Mouse (Mus musculus) cerebellum, adult 2 months (tissue): ENCODE results near the gene Dnali1. TPM values are rescaled to one million over a fixed set of nuclear protein-coding genes. Genes with fewer than 3 reads are reported as not detected.

Experiments
- DNase-seq, 2 experiments: peaks; one replicate each; pipeline ENCODE4 v3.0.0; 2021
- H3K27ac ChIP-seq: fragments of 200-500 bp; 2 replicates; pipeline ENCODE4 v1.5.1; 2012; ENCODE audit warnings: low read length, control low read depth, inconsistent platforms; ENCODE audit not compliant: insufficient read depth
- H3K27me3 ChIP-seq: fragments of 200-500 bp; 2 replicates; pipeline ENCODE4 v1.6.1; 2012; ENCODE audit warnings: inconsistent platforms, mild to moderate bottlenecking, low read length, moderate library complexity; ENCODE audit not compliant: control insufficient read depth, insufficient read depth
- H3K4me1 ChIP-seq: fragments of 200-500 bp; 2 replicates; pipeline ENCODE4 v1.6.1; 2011; ENCODE audit warnings: low read length; ENCODE audit not compliant: control insufficient read depth, insufficient read depth
- H3K4me3 ChIP-seq: fragments of 200-500 bp; replicated peaks from 2 replicates; pipeline ENCODE3; 2011; ENCODE audit warnings: mild to moderate bottlenecking, low read depth, low read length, control low read depth; ENCODE audit not compliant: insufficient read depth
- CTCF ChIP-seq: fragments of 200-500 bp; IDR thresholded peaks from 2 replicates; pipeline ENCODE4 v1.5.1; 2011; ENCODE audit warnings: low read depth, mild to moderate bottlenecking, control low read depth, low read length, moderate library complexity, borderline replicate concordance; ENCODE audit not compliant: insufficient read depth
- POLR2A ChIP-seq: fragments of 200-500 bp; IDR thresholded peaks from 2 replicates; pipeline ENCODE4 v1.6.1; 2011; ENCODE audit warnings: low read length, control low read depth, borderline replicate concordance; ENCODE audit not compliant: insufficient read depth
- WGBS: fragments of 180-500 bp; shearing (Covaris S2); methylation state at CpG from one replicate; pipeline ENCODE4 v1.1.7; 2018; 5-methylcytosine and 5-hydroxymethylcytosine counted together
- polyA plus RNA-seq: library from polyadenylated mRNA; depleted of rRNA; stranded (reverse); fragments of >200 nt; gene quantifications from 2 replicates; pipeline ENCODE4 v1.2.3, GENCODE M21; 2012; rRNA removed

Gene Dnali1
- polyA plus RNA-seq, 1 experiment = 1.1 TPM

DNA sequence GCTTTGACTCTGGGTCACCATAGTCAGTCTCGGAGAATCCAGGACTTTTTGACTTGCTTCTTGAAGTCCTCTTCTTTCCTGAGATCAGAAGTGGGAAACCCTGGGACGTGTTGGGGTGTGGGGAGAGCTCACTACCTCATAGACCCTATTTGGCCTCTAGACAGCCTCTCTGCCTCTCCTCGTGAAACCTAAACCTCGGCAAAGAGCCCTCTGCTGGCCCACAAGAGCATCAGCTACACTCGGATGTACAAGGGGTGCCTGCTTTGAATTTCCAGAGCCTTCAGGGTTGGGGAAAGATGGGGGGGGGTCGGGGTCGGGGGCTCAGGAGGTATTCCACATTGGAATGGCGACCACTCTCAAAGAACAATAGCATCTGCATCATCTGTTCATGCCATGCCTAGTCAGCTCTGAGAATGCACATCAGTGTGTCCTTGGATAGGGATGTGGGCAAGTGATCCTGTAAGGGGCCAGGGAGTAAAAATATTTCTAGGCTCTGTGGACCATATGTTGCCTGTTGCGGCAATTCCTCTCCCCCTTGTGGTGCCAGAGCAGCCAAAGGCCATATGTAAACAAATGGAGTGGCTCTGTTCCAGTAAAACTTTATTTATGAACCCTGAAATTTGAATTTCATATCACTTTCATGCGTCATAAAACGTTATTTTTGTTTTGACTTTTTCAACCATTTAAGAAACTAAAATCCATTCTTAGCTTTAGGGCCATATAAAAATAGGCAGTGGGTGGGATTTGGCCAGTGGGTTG is 44.5 kb downstream of the Dnali1 start:
- DNase-seq = no peak
- no peaks in the 10 kb centered on the region for H3K4me1 ChIP-seq
- H3K4me3 ChIP-seq = no peak overlapping the region
- H3K27ac ChIP-seq = no peak overlapping the region
- TF ChIP-seq POLR2A = no peak
- TF ChIP-seq CTCF = no peak
- no peaks in the 10 kb centered on the region for H3K27me3 ChIP-seq
- WGBS = 17% methylated on average over 11 of the region's 11 CpGs

GRCm38 (mm10) chr4:125017431-125017830 is 48.1 kb downstream of the Dnali1 start:
- H3K4me1 ChIP-seq = no peaks in the 10 kb centered on the region
- DNase-seq = no peak
- H3K4me3 ChIP-seq = no peak overlapping the region
- TF ChIP-seq CTCF (no peak), POLR2A (no peak)
- no peak overlapping the region for H3K27ac ChIP-seq
- H3K27me3 ChIP-seq = no peaks in the 10 kb centered on the region
- 13% methylated on average over 11 of the region's 11 CpGs for WGBS

- Histone ChIP-seq H3K27ac (no peak within 1 kb of the TSS), H3K4me3 (no peak within 1 kb of the TSS), H3K4me1 (no peaks in the 10 kb centered on the region), H3K27me3 (no peaks in the 10 kb centered on the region)
- DNase-seq = no peak
- no peak for TF ChIP-seq POLR2A
- no peak for TF ChIP-seq CTCF
- WGBS = 62% methylated on average over 10 of the region's 10 CpGs
Observed at GRCm38 (mm10) chr4:125015806-125016635, 49.5 kb downstream of the Dnali1 start, which contains the start of gene Gnl2. Gene Gnl2, plus strand, starts transcription at chr4:125016585.

- H3K27me3 ChIP-seq = no peaks in the 10 kb centered on the region
- no peaks in the 10 kb centered on the region for H3K4me1 ChIP-seq
- no peak for TF ChIP-seq POLR2A
- no peak for TF ChIP-seq CTCF
- no peak overlapping the region for H3K4me3 ChIP-seq
- WGBS = 15% methylated on average over 8 of the region's 8 CpGs
- DNase-seq = no peak
- no peak overlapping the region for H3K27ac ChIP-seq
Observed at GRCm38 (mm10) chr4:125008712-125009111, 56.8 kb downstream of the Dnali1 start.

GRCm38 (mm10) chr4:125008220-125008619 is 57.3 kb downstream of the Dnali1 start:
- DNase-seq = no peak
- no peak for TF ChIP-seq CTCF
- TF ChIP-seq POLR2A = no peak
- Histone ChIP-seq H3K4me3 (no peak overlapping the region), H3K27ac (no peak overlapping the region), H3K4me1 (no peaks in the 10 kb centered on the region), H3K27me3 (no peaks in the 10 kb centered on the region)
- WGBS = 10% methylated on average over 6 of the region's 6 CpGs

GRCm38 (mm10) chr4:125007460-125007859 is 58.0 kb downstream of the Dnali1 start:
- no peak overlapping the region for H3K4me3 ChIP-seq
- no peak overlapping the region for H3K27ac ChIP-seq
- H3K27me3 ChIP-seq = no peaks in the 10 kb centered on the region
- no peak for DNase-seq
- TF ChIP-seq POLR2A (no peak), CTCF (no peak)
- WGBS = 25% methylated on average over 15 of the region's 15 CpGs
- H3K4me1 ChIP-seq = no peaks in the 10 kb centered on the region

Other genes starting within 250 kb of the Dnali1 start
- 42.1 and 52.5 TPM in 2 replicates for gene Yrdc, start 215.0 kb downstream of the Dnali1 start, polyA plus RNA-seq
- 85.5 and 85.8 TPM in 2 replicates for gene 1110065P20Rik, start 214.5 kb downstream of the Dnali1 start, polyA plus RNA-seq
- 71.9 and 72.6 TPM in 2 replicates for gene Maneal, start 203.5 kb downstream of the Dnali1 start, polyA plus RNA-seq
- gene Epha10, start 184.8 kb downstream of the Dnali1 start, polyA plus RNA-seq = 22.3 and 29.4 TPM in 2 replicates
- gene 9930104L06Rik, start 128.7 kb downstream of the Dnali1 start, polyA plus RNA-seq = 24.0 TPM in 2 replicates
- 1.2 TPM in 2 replicates for gene Cdca8, start 126.4 kb downstream of the Dnali1 start, polyA plus RNA-seq
- gene Rspo1, start 79.3 kb downstream of the Dnali1 start, polyA plus RNA-seq = 0.72 and 0.93 TPM in 2 replicates
- gene Gnl2, start 49.1 kb downstream of the Dnali1 start, polyA plus RNA-seq = 84.6 and 85.4 TPM in 2 replicates
- gene Snip1, start 969 bp upstream of the Dnali1 start, polyA plus RNA-seq = 13.5 and 14.5 TPM in 2 replicates
- 87.7 and 94.2 TPM in 2 replicates for gene Meaf6, start 19.4 kb upstream of the Dnali1 start, polyA plus RNA-seq
- gene Zc3h12a, start 62.1 kb upstream of the Dnali1 start, polyA plus RNA-seq = 1.2 and 1.3 TPM in 2 replicates